In genomic region chrX:71028007-71028406, GRCm38 (mm10) we compare ENCODE assay signal across 22 mouse cellular contexts.
"Had no signal": no experiment of that assay in that cellular context is flagged by ENCODE, and none has a peak within 500 bp of the region (broad histone marks: within the 10 kb centered on the region; RNA-seq: fewer than 3 reads in every experiment).

No protein-coding gene starts in this region.

- H3K9me3 ChIP-seq: limb, embryonic 10.5 days; limb, embryonic 13.5 days; liver, embryonic 12.5 days; liver, embryonic 15.5 days; lung, embryonic 15.5 days; megakaryocyte, embryonic 14.5 days; midbrain, embryonic 10.5 days; midbrain, embryonic 13.5 days; neural tube, embryonic 13.5 days had no signal

- H3K27me3 ChIP-seq: limb, embryonic 13.5 days; liver, embryonic 12.5 days; liver, embryonic 15.5 days; lung, embryonic 15.5 days; midbrain, embryonic 13.5 days; neural tube, embryonic 13.5 days had no signal

- H3K4me2 ChIP-seq: limb, embryonic 13.5 days; liver, embryonic 12.5 days; liver, embryonic 15.5 days; lung, embryonic 15.5 days; midbrain, embryonic 13.5 days; neural tube, embryonic 13.5 days had no signal

- DNase-seq: kidney, postnatal 10 days; kidney, postnatal 4 days; layer of hippocampus, adult 9-11 months; liver; lung, adult 18-20 months; lung, postnatal 10 days; lung, postnatal 36 days; retina, postnatal 1 day; right cerebral cortex, postnatal 25 days; thymus, adult 18-20 months; thymus, postnatal 36 days had no signal

- H3K27ac ChIP-seq: limb, embryonic 10.5 days; limb, embryonic 13.5 days; liver, embryonic 12.5 days; liver, embryonic 15.5 days; lung, embryonic 15.5 days; midbrain, embryonic 10.5 days; midbrain, embryonic 13.5 days; neural tube, embryonic 13.5 days had no signal

- H3K4me3 ChIP-seq: limb, embryonic 10.5 days; limb, embryonic 13.5 days; liver, embryonic 12.5 days; liver, embryonic 15.5 days; lung, embryonic 15.5 days; megakaryocyte, embryonic 14.5 days; midbrain, embryonic 10.5 days; midbrain, embryonic 13.5 days; myocyte; neural tube, embryonic 13.5 days had no signal

- H3K4me1 ChIP-seq: limb, embryonic 10.5 days; limb, embryonic 13.5 days; liver, embryonic 12.5 days; liver, embryonic 15.5 days; lung, embryonic 15.5 days; megakaryocyte, embryonic 14.5 days; midbrain, embryonic 10.5 days; midbrain, embryonic 13.5 days; neural tube, embryonic 13.5 days had no signal

- H3K9ac ChIP-seq: limb, embryonic 13.5 days; liver, embryonic 12.5 days; liver, embryonic 15.5 days; lung, embryonic 15.5 days; midbrain, embryonic 13.5 days; neural tube, embryonic 13.5 days had no signal

- ATAC-seq: liver, embryonic 12.5 days; midbrain, embryonic 13.5 days; midbrain, embryonic 16.5 days had no signal

- H3K36me3 ChIP-seq: limb, embryonic 10.5 days; limb, embryonic 13.5 days; liver, embryonic 12.5 days; liver, embryonic 15.5 days; lung, embryonic 15.5 days; midbrain, embryonic 10.5 days; midbrain, embryonic 13.5 days; neural tube, embryonic 13.5 days had no signal
